Mouse (Mus musculus) thymus, postnatal 36 days (tissue): ENCODE data around the gene Mrpl23.

ENCODE experiments used
- DNase-seq, 2 experiments: peaks; one replicate each; pipeline ENCODE4 v3.0.0; 2022; ENCODE audit warnings: mixed read lengths in 2 of 2

The Mrpl23 gene

DNA sequence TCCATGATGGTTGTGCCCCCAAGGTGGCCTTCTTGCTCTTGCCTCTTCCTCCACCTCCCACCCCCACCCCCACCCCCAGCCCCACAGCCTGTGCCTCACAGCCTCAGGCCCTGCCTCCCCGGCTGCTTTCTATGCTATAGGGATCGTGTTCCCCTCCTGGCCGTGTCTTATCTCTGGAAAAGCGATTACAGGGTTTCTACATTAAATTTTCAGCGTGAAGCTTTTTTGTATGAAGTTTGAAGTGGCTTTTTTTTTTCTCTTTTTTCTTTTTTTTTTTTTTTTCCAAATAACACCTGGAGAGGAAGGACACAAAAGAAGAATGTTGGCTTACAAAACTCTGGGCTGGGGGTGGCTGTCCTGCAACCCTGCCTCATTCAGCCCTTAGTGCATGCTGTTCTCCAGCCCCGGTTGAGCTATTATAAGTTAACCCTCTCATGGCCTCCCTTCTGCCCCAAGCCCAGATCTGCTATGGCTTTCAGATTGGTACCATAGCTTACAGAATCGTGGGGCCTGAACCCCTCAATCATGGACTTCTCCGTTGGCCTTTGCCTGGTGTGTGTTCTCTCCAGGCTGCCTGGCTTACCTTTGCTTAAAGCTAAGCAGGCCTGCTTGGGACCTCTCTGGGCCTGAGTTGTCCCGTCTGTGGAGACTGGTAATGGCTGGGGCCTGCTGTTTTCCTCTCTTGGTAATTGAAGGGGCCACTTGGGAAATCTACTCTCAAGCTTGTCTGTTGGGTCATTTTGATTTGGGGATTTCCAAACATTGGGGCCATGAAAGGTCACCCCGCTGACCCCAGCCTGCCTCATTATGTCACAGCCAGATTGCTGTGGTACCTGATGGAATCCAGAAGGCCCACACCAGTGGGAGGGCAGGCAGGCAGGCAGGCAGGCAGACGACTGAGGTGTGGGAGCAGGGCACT lies 21.2 kb downstream of the Mrpl23 start:
- no peak for DNase-seq

DNA sequence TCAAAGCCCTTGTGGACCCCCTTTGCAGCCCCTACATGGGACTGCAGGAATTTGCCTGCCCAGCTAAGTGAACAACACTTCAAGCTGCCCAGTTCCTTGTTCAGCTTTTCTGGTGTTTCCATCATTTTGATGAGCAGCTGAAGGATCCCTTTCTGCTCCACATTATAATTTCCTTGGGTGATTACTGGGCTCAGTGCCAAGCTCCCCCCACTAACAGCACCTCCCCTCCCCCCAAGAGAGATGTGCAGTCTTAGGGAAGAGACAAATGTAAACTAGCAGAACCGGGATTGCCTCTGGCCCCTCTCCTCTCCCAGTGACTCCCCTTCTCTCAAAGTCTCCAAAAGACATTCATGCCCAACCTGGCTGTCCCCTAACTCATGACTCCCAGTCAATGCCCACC lies 22.1 kb downstream of the Mrpl23 start:
- no peak for DNase-seq

- no peak for DNase-seq
Measured at GRCm38 (mm10) chr7:142555366-142556088, 23.0 kb downstream of the Mrpl23 start.

DNA sequence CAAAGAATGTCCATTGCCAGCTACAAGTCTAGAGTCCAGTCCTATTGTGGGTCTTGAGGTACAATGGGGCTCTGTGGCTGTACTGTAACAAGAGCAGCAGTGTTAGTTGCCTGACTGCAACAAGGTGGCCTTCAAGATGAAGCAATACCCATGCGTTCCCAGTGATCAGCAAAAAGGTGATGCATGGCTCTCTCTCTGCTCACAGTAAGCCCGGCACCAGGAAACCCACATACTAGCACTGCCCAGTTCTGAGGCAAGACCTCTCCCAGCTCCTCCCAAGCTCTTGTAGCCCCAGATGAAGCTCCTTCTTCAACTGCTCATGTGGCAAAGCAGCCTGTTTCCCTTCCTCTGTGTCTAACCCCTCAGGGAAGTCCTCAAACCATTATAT lies 23.6 kb downstream of the Mrpl23 start:
- no peak for DNase-seq

GRCm38 (mm10) chr7:142557696-142558095 lies 25.2 kb downstream of the Mrpl23 start:
- no peak for DNase-seq

DNA sequence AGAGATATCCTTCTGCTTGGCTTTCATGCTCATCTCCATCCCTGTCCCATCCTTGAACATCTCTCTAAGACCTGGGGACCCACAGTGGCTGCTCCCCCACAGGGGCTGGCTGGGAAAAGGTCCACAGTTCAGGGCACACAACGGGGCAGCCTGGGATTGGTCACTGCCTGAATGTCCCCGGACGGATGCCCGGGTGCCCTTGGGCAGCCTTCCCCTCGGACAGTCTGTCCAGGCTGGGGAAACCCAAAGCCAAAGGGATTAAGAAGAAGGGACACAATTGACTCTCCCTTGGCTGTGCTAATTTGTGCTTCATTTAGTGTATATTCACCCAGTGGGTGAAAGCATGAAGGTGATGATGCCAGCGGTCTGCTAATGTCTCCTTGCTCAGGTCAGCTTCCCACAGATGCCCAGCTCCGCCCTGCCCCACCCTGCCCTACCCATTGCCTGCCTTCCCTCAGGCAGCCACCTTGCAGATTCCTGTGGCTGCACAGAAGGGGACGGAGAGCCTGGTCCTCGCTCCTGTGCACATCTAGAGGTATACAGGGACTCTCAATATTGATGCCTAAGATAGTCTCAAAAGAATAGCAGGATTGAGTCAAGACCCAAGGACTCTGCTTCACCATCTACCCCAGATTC lies 26.1 kb downstream of the Mrpl23 start:
- no peak for DNase-seq

DNA sequence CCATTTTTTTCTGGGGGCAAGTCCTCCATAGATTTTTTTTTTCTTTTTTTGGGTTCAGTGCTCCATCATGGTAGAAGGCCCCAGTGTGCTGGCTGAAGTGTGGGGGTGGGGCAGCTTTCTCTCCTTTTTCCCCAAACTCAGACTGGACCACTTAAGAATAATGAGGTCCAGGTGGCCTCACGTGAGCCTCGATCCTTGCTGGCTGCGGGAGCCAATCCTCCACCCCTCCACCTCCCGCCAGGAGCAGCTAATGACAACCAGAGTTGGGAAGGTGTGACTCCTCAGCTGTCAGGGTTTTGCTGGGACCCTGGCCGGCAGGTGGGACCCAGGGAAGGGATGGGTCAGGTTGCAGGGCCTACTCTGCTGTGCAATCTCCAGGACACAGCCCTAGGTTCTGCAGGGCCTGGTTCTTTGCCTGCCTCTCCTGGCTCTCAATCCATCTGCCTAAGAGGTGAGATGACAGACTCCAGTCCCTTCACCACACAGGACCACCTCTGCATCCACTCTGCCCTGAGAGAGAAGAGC lies 27.2 kb downstream of the Mrpl23 start:
- no peak for DNase-seq

- DNase-seq, result no peak
Measured at GRCm38 (mm10) chr7:142560942-142561855, 28.7 kb downstream of the Mrpl23 start.

- DNase-seq, result no peak
Measured at GRCm38 (mm10) chr7:142561856-142562404, 29.4 kb downstream of the Mrpl23 start.

GRCm38 (mm10) chr7:142563168-142563567 lies 30.7 kb downstream of the Mrpl23 start:
- no peak for DNase-seq

- DNase-seq, result no peak
Measured at GRCm38 (mm10) chr7:142564955-142565643, 32.6 kb downstream of the Mrpl23 start.

DNA sequence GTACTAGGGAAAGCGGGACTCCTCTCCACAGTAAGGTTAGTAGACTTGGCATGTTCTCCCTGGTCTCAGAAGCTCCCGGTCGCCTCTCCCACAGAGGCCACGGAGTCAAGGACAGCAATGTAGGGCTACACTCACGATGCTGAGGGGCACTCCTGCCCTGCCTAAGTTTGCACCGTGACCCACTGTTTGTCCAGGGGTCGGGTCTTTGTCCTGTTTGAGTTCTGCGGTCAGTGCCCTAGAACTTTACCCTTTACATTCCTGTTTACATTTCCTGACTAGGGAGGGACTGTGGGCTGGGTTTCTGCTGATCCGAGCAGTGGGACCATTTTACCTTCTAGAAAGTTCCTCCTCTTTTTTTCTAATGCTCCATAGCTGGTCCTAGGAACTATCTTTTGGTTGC lies 34.0 kb downstream of the Mrpl23 start:
- no peak for DNase-seq

GRCm38 (mm10) chr7:142568985-142569384 lies 36.5 kb downstream of the Mrpl23 start:
- DNase-seq, result no peak

- DNase-seq, result no peak
Measured at GRCm38 (mm10) chr7:142570565-142570964, 38.1 kb downstream of the Mrpl23 start.

DNA sequence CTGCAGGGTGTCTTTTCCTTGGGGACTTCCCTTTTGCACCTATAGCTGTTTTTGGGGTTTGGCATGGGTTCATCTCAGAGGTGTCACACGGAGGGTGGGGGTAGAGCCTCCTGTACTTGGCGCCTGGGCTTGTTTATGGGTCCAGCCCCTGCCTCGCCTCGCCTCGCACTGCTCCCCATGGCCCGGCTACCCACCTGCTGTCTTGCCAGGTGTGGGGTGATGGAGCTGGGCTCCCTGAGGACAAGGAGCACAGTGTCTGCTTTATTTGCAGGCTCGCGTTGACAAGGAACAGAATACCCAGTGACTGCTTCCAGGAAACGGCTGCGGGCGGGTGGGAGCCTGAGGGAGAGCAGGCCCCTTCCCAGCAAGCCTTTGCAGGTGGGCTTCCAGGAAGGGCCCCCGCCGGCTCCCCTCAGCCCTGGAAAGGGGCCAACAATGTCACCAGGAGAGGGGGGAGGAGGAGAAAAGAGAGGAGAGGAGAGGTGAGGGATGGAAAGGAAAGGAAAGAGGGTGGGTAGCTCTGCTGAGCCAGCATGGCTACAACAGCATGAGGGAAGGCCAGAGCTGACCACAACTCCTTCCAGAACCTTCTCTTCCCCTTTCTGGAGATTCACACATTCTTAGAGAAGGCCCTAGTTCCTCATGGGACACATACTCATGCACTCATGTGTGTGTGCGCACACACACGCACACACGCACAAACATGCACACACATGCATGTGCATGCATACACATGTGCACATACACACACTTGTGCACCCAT lies 39.2 kb downstream of the Mrpl23 start:
- DNase-seq, result peak in 1 of 2 experiments; percentile 17

DNA sequence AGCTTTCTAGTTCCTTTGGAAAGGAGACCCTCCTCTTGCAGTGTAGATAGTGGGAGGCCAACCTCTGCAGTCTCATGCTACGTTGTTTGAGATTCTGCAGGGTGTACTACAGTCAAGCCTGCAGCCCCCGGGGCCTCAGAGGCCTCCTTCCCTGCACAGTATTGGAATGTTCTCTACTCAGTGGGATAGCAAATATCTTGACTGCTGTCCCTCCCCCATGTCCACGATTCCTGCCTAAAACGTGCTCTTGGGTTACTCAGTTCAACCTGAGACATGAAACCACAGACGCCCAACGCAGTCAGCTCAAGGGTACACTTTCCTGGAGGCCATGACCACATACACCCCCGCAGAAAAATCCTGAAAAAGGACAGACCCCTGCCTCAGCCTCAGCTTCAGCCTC lies 39.9 kb downstream of the Mrpl23 start:
- no peak for DNase-seq

- no peak for DNase-seq
Measured at GRCm38 (mm10) chr7:142572992-142573391, 40.5 kb downstream of the Mrpl23 start.

DNA sequence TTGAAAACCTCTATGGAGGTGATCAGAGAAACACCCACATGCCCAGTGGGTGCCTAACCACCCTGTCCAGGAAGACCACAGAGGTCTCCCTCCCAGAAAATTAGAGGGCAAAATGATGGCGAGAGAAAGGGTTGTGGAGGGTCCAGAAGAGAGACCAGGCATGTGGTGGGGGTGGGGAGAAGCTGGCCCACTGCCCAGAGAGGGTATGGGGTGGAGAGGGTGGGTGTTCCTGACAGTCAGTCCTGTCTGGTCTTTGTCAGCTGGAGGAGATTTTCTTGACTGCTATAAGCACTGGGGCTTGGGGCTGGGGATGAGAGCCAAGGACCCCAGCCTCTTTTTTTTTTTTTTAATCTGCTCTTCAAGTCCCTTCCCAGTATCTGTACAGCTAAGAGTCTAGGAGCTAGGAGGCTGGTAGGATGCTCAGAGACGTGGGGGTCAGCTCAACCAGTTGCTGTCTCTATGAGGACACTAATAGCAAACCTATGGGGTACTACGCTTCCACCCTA lies 41.7 kb downstream of the Mrpl23 start:
- no peak for DNase-seq

DNA sequence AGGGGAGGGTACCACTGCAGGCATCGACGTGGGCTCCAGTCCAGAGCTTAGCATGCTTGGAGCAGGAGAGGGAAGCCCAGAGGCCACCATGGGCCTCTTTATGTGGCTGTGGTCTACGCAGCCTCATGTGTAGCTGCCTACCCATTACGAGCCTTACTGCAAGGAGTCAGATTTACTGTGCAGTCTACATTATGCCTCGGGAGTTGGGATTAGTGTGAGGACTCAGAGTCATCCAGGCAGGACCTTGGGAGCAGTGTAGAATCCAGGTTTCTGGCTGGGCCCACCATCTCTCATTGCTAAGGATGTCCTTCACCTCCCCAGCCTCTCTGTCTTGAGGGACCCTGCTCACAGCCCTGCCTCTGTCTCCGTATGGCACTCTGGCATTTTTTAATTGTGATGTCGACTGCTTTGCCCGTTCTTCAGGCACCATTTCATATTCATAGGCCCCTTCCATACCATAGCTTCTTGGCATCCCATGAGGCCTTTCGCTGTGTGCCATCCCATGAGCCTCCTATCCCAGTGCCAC lies 42.4 kb downstream of the Mrpl23 start:
- DNase-seq, result no peak

DNA sequence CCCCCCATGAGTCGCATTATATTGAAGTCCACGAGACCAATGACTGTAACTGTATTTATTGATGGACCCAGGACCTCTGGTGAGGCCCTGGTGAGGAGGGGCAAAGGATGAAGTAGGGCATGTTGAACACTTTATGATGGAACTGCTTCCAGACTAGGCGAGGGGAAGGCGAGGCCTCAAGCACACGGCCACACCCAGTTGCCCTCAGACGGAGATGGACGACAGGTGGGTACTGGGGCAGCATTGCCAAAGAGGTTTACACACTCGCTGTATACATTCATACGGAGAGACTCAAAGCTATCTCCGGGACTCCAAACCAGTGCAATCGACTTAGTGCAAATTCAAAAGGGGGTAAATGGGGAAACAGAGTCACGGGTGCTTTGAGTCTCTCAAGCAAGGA lies 43.0 kb downstream of the Mrpl23 start:
- no peak for DNase-seq
